Mouse (Mus musculus) stomach, embryonic 16.5 days (tissue): ENCODE measurements around the gene Manbal. TPM values are rescaled to one million over a fixed set of nuclear protein-coding genes. Genes with fewer than 3 reads are reported as not detected.

ENCODE experiments used
- ATAC-seq: fragments of 200-750 bp; cut with Nextera tagmentation; 2 replicates; pipeline ENCODE4 v1.8.0; 2017; ENCODE audit warnings: moderate number of reproducible peaks, moderate TSS enrichment; ENCODE audit not compliant: insufficient read depth, low FRiP score
- H3K27ac ChIP-seq: fragments of 300-500 bp; sonication (generic); 2 replicates; pipeline ENCODE4 v1.5.1; 2014; ENCODE audit warnings: low read length
- H3K27me3 ChIP-seq: fragments of 300-500 bp; sonication (generic); 2 replicates; pipeline ENCODE4 v1.6.1; 2014; ENCODE audit warnings: low read length, control low read depth, mixed read lengths; ENCODE audit not compliant: control insufficient read depth, insufficient read depth
- H3K36me3 ChIP-seq: fragments of 300-500 bp; sonication (generic); 2 replicates; pipeline ENCODE4 v1.6.1; 2014; ENCODE audit warnings: low read length; ENCODE audit not compliant: control insufficient read depth, insufficient read depth
- H3K4me1 ChIP-seq: fragments of 300-500 bp; sonication (generic); 2 replicates; pipeline ENCODE4 v1.6.1; 2014; ENCODE audit warnings: low read length, control low read depth, mixed read lengths; ENCODE audit not compliant: control insufficient read depth, insufficient read depth
- H3K4me2 ChIP-seq: fragments of 300-500 bp; sonication (generic); 2 replicates; pipeline ENCODE4 v1.6.1; 2014; ENCODE audit warnings: low read depth, low read length, mixed read lengths
- H3K4me3 ChIP-seq: fragments of 300-500 bp; sonication (generic); replicated peaks from 2 replicates; pipeline ENCODE4 v1.5.1; 2014; ENCODE audit warnings: mild to moderate bottlenecking, low read length
- H3K9ac ChIP-seq: fragments of 300-500 bp; sonication (generic); 2 replicates; pipeline ENCODE4 v1.6.1; 2014; ENCODE audit warnings: low read length
- H3K9me3 ChIP-seq: fragments of 300-500 bp; sonication (generic); replicated peaks from 2 replicates; pipeline ENCODE4 v1.6.1; 2016; ENCODE audit warnings: low read length, control low read depth; ENCODE audit not compliant: control insufficient read depth
- WGBS: fragments of 180-500 bp; shearing (Covaris S2); extraction: QIAGEN DNeasy Blood & Tissue Kit; methylation state at CpG from one replicate; pipeline ENCODE4 v1.1.7; 2014; 5-methylcytosine and 5-hydroxymethylcytosine counted together
- polyA plus RNA-seq: library from polyadenylated mRNA; unstranded; fragments of >200 nt; fragmentation: Nextera tagmentation; extraction: Ambion mirVana; gene quantifications from 2 replicates; pipeline ENCODE4 v1.2.1, GENCODE M21; 2015

The Manbal gene
- polyA plus RNA-seq, 1 experiment from 2014 or later: 78.0 TPM

GRCm38 (mm10) chr2:157424126-157424903 is 56.9 kb downstream of the Manbal start:
- no peaks in the 10 kb centered on the region; the same call in 1 of the 2 replicates for H3K36me3 ChIP-seq
- H3K4me1 ChIP-seq: peaks cover 48% of the 10 kb centered on the region
- ATAC-seq: no peak
- H3K9ac ChIP-seq: peak overlapping the region; percentile 99
- no peaks in the 10 kb centered on the region for H3K9me3 ChIP-seq
- H3K4me2 ChIP-seq: peak overlapping the region; percentile 87
- WGBS: 1% methylated on average over 57 of the region's 98 CpGs
- no peaks in the 10 kb centered on the region for H3K27me3 ChIP-seq
- H3K4me3 ChIP-seq: peak overlapping the region; percentile 84
- peak overlapping the region; percentile 97 for H3K27ac ChIP-seq

DNA sequence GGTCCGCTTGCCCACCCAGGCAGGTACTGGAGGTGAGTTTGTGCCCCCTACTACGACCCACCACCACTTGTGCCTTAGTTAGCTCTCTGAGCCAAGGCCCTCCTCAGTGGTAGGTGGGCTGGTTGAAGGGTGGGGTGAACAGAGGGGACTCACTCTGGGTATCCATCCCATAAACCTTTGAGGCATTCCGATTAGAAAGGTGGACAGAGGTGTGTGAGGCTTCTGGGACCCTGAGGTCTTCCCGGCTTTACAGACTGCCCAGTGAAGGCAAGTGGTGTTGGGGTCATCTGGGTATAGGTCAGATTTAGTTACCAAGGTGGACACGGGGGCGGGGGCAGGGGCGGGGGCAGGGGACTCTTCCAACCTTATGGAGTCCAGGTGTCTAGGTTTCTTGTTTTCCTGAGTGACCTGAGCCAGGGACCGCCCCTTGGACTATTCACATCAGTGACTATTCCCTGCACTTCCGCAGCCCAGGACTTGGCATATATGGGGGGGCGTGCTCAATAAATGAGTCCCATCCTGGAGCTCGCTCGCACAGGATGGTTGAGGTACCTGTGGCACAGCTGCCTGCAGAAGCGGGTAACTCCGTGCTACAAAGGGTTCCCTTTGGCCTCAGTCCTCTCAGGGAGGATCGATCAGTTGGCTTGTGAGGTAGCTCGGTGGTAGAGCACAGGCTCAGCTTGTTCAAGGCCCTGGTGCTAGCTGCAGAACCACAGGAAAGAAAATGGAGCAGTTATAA is 57.7 kb downstream of the Manbal start:
- H3K4me2 ChIP-seq: peak overlapping the region; percentile 87
- H3K27ac ChIP-seq: peak overlapping the region; percentile 97
- H3K9me3 ChIP-seq: no peaks in the 10 kb centered on the region
- H3K27me3 ChIP-seq: no peaks in the 10 kb centered on the region
- H3K9ac ChIP-seq: peak overlapping the region; percentile 99
- 48% methylated on average over 16 of the region's 16 CpGs for WGBS
- H3K4me1 ChIP-seq: peaks cover 53% of the 10 kb centered on the region
- H3K4me3 ChIP-seq: peak overlapping the region; percentile 84
- H3K36me3 ChIP-seq: no peaks in the 10 kb centered on the region; the same call in 1 of the 2 replicates
- peak; percentile 10; the same call in 1 of the 2 replicates for ATAC-seq

DNA sequence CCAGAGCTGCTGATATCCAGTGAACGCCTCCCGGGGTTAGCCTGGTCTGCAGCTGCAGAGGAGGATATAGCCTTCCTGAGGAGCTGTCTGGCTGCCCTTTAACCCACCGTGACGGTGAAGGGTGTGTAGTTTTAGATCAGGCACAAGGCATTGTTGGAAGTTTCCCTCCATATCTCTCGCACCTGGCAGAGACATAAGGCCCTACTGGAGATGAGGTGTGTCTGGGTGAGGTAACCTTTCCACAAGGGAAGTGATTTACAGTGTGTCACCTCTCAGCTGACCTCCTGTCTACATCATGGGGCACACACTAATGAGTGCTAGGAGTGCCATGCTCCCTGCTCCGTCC is 58.2 kb downstream of the Manbal start:
- Histone ChIP-seq H3K27me3 (no peaks in the 10 kb centered on the region), H3K4me2 (peak overlapping the region; percentile 87), H3K4me1 (peaks cover 58% of the 10 kb centered on the region), H3K9me3 (no peaks in the 10 kb centered on the region), H3K36me3 (no peaks in the 10 kb centered on the region; the same call in 1 of the 2 replicates), H3K27ac (peak overlapping the region; percentile 97), H3K9ac (peak overlapping the region; percentile 99), H3K4me3 (peak overlapping the region; percentile 84)
- 67% methylated on average over 6 of the region's 6 CpGs for WGBS
- ATAC-seq: peak; percentile 33; the same call in 1 of the 2 replicates

DNA sequence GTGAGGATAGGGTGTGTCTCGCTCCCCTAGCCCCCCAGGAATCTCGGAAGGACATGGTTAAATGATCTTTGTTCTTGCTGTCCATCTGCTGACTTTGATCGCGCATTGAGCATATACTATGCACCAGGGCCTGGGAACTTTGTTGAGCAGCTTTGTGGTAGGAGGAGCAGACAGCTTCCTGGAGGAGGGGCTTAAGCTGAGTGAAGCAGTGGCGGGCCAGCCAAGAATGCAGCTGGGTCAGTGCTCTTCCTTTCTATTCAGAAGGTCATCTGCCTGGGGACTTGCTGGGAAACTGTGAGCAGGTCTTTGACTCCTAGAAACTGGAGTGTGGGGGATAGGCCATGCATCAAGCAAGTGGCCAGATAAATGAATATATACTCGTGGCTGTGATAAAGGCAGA is 58.8 kb downstream of the Manbal start:
- Histone ChIP-seq H3K9ac (no peak overlapping the region), H3K36me3 (no peaks in the 10 kb centered on the region; the same call in 1 of the 2 replicates), H3K9me3 (no peaks in the 10 kb centered on the region), H3K4me2 (peak overlapping the region; percentile 87), H3K4me1 (peaks cover 62% of the 10 kb centered on the region), H3K27me3 (no peaks in the 10 kb centered on the region), H3K4me3 (no peak overlapping the region), H3K27ac (peak overlapping the region; percentile 67; the same call in 1 of the 2 replicates)
- WGBS: 69% methylated on average over 6 of the region's 6 CpGs
- ATAC-seq: no peak

GRCm38 (mm10) chr2:157427164-157427563 is 59.8 kb downstream of the Manbal start:
- no peak overlapping the region for H3K4me3 ChIP-seq
- 84% methylated on average over 5 of the region's 5 CpGs for WGBS
- peak overlapping the region; percentile 30; the same call in 1 of the 2 replicates for H3K27ac ChIP-seq
- no peak overlapping the region for H3K9ac ChIP-seq
- no peaks in the 10 kb centered on the region; the same call in 1 of the 2 replicates for H3K36me3 ChIP-seq
- peaks cover 72% of the 10 kb centered on the region for H3K4me1 ChIP-seq
- no peak overlapping the region for H3K4me2 ChIP-seq
- ATAC-seq: no peak
- no peaks in the 10 kb centered on the region for H3K9me3 ChIP-seq
- H3K27me3 ChIP-seq: no peaks in the 10 kb centered on the region

GRCm38 (mm10) chr2:157428351-157429139 is 61.2 kb downstream of the Manbal start:
- no peak for ATAC-seq
- Histone ChIP-seq H3K4me2 (no peak overlapping the region), H3K4me3 (no peak overlapping the region), H3K27ac (no peak overlapping the region), H3K9me3 (no peaks in the 10 kb centered on the region), H3K27me3 (no peaks in the 10 kb centered on the region), H3K36me3 (no peaks in the 10 kb centered on the region; the same call in 1 of the 2 replicates), H3K9ac (peak overlapping the region; percentile 32; the same call in 1 of the 2 replicates), H3K4me1 (peaks cover 72% of the 10 kb centered on the region)
- WGBS: 82% methylated on average over 13 of the region's 13 CpGs

- no peak overlapping the region for H3K9ac ChIP-seq
- 76% methylated on average over 7 of the region's 7 CpGs for WGBS
- no peaks in the 10 kb centered on the region; the same call in 1 of the 2 replicates for H3K36me3 ChIP-seq
- no peak overlapping the region for H3K4me2 ChIP-seq
- ATAC-seq: no peak
- H3K27ac ChIP-seq: no peak overlapping the region; the same call in 1 of the 2 replicates
- no peaks in the 10 kb centered on the region for H3K9me3 ChIP-seq
- no peaks in the 10 kb centered on the region for H3K27me3 ChIP-seq
- H3K4me3 ChIP-seq: no peak overlapping the region
- H3K4me1 ChIP-seq: peaks cover 82% of the 10 kb centered on the region
Measured at GRCm38 (mm10) chr2:157429735-157430134, 62.3 kb downstream of the Manbal start.

GRCm38 (mm10) chr2:157430667-157431429 is 63.5 kb downstream of the Manbal start:
- Histone ChIP-seq H3K4me1 (peaks cover 85% of the 10 kb centered on the region), H3K27me3 (no peaks in the 10 kb centered on the region), H3K9ac (no peak overlapping the region), H3K4me3 (no peak overlapping the region), H3K4me2 (no peak overlapping the region), H3K36me3 (no peaks in the 10 kb centered on the region; the same call in 1 of the 2 replicates), H3K27ac (no peak overlapping the region), H3K9me3 (no peaks in the 10 kb centered on the region)
- ATAC-seq: no peak
- 76% methylated on average over 4 of the region's 4 CpGs for WGBS
